Mouse (Mus musculus): ENCODE results near the gene Evl.

The Evl gene

DNA sequence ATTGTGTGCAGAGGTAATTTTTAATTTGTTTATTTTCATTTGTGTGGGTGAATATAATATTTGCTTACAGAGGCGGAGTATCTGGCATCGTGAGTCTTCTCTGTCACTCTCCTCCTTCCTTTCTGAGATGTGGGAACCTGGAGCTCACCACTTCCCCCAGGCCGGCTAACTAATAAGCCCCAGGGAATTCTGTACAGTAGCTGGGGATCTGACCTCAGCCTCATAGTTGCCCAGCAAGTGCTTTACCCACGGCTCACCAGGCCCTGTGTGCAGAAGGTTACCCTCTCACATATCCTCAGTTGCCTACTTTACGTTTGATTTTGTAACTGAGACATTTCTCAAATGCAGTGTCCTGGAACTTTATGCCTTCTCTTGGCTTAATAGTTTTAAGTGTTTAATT, 37.1 kb downstream of the Evl start:
- no peak for DNase-seq

DNA sequence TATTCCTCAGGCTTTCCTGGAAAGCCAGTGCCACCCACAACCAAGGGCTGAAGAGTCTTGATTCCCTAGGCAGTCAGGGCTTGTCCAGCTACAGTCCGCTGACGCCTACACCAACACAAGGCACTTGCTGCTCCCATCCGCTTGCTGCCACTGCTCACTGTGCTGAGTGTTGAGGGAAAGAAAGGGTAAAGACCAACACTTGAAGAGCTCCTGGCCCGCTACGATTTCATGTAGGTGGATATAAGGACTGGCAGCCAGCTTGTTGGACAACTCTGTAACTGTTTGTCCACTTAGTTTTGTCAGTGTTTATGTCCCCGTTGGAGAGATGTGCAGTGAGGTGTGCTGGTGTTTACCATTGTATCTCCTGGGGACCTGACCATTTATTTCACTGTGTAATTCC, 38.3 kb downstream of the Evl start:
- no peak for DNase-seq

DNA sequence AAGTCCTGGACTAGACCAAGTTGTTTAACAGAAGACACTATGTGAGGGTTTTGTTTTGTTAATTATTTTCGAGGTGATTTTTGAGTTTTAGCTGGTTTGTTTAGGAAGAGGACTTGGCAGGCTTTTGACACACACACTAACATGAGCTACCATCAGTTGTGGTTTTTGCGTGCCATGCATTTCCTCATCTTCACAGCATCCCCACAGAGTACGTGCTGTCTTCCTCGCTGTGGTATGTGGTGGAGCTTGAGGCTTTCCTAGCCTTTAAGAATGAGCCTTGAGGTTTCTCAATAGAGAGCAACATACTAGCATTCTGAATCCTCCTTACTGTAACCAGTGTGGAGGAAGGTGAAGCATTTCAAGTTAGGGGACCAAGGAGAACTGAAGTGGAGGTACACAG, 46.3 kb downstream of the Evl start:
- no peak for DNase-seq

DNA sequence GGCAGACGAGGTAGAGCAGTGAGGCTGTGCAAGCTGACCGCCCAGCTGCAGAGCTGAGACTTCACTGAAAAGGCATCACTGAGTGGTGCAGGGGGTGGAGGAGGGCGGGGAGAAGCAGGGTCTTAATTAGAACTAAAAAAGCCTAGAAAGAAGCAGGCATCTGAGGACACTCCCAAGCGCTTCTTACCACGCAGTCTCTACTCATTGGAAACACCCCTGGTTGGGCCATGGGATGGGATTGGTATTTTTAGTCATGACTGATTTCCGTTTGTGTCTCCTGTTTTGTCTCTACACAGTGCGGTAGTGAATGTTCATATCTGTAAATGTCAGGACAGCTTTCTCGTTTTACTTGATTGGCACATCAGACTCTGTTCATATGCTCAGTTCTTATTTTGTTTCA, 46.8 kb downstream of the Evl start:
- DNase-seq: no peak

DNA sequence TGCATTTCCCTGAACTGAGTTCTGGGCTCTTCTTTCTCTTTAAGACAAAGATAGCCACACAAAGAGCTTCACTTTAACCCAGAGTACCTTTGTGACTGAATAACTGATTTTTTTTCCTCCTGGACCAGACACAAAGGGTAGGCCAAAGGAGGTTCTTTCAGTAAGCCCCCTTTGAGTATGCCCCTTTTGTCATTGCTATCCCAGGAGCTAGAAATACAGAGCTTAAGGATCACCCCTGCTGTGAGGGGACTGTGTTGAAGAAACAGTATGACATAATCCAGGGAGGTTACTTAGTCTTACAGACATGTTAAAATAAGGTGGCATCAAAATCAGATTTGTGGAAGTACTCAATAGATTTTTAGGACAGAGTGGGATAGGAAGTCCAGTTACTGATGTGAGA, 50.0 kb downstream of the Evl start:
- peak; percentile 25 for DNase-seq

GRCm38 (mm10) chr12:108605521-108606281, 51.2 kb downstream of the Evl start:
- DNase-seq: peak; percentile 50

- DNase-seq: no peak
These were observed 51.8 kb downstream of the Evl start for GRCm38 (mm10) chr12:108606321-108606720.

- no peak for DNase-seq
These were observed 54.9 kb downstream of the Evl start for GRCm38 (mm10) chr12:108609446-108609845.

- no peak for DNase-seq
These were observed 55.7 kb downstream of the Evl start for GRCm38 (mm10) chr12:108610255-108610654.

- peak; percentile 54 for DNase-seq
These were observed 58.6 kb downstream of the Evl start for GRCm38 (mm10) chr12:108613081-108613480.

DNA sequence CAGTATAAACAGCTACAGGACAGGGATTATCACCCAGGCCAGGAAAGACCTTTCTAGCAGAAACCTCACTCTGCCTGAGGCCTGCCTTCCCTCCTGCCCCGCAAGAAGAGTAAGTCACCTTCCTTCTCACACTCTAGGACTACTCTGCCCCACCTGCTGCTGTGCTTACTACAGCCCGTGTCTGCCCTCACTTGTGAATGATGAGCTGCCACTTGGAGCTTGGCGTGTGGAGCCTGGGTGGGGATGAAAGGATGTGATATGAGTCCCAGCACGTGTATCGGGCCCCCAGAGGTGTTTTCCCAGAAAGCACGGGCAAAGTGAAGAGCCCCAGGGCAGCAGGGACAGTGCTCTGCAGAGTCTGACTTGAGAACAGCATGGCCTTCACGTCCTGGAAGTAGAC, 63.0 kb downstream of the Evl start:
- no peak for DNase-seq

DNA sequence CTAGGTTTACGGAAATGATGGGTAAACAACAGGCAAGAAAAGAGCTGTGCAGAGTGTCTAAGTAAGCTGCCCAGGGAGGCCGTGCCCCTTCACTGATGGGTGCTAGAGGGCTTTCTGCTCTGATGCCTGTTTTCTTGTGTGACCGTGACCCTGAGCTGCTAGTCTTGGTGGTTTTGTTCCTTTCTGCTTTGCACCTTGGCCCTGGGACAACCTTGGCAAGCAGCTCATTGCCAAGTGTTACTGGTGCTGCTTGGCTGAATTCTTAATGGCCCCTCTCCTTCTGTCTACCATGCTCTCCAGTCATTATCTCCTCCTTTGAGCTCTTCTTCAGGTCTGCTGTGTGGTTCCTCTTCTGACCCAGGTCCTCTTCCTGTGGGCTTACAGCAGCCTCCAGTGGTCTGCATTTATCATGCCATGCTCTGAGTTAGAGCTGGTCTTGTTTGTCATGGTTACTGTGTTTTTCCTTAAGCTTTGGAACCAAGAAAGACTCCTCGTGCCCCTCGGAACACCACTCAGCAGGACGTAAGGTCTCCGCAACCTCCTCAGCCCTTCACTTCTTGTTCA, 65.4 kb downstream of the Evl start:
- DNase-seq: no peak

DNA sequence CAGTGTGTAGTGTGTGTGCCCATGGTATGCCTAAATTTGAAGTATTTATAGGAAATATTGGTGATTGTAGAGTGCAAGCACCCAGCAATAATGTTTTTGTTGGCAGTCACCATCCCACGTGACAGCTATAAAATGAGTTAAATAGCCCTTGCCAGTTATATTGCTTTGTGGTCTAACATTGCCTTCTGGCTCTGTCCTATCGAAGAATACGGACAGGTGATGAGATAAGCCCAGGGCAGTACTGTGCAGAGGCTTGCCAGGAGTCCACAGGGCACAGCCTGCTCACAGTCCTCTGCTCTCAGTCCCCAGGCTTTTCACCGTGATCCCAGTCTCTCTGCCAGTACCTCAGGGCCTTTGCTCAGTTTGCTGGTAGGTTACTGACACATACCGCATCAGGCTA, 67.9 kb downstream of the Evl start:
- no peak for DNase-seq

GRCm38 (mm10) chr12:108629556-108629955, 75.0 kb downstream of the Evl start:
- no peak for DNase-seq

- DNase-seq: no peak
These were observed 76.5 kb downstream of the Evl start for GRCm38 (mm10) chr12:108630741-108631688.

DNA sequence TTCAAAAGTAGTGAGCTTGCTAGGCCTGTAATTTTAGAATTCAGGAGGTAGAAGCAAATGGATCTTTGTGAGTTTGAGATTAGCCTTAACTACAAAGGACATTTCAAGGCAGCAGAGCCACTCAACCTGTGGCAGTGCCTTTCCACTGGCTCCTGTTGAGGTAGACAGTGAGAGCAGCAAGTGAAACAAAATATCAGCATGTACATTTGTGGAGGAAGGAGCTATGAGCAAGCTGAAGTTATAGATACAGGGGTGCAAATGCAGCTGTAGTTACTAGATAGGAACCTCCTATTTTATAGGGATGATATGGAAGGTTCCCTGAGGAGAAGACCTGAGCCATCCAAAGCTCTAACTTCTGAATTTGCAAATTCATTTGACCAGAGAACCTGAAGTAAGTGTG, 78.0 kb downstream of the Evl start:
- DNase-seq: no peak

DNA sequence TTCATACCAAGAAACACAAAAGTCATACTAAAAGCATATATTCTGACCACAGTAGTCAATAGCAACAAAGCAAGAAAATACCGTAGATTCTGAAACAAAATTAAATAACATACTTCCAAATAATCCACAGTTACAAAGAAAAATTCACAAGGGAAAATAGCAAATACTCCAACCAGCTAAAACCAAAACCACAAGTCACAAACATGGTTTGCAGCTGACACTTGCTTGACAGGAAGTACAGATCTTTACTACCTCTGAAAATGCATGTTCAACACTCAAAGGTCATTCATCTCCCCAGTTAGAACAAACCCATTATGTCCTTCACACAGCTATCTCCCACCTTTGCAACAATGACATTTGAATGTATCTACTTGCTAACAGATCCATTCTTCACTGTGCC, 79.5 kb downstream of the Evl start:
- no peak for DNase-seq

DNA sequence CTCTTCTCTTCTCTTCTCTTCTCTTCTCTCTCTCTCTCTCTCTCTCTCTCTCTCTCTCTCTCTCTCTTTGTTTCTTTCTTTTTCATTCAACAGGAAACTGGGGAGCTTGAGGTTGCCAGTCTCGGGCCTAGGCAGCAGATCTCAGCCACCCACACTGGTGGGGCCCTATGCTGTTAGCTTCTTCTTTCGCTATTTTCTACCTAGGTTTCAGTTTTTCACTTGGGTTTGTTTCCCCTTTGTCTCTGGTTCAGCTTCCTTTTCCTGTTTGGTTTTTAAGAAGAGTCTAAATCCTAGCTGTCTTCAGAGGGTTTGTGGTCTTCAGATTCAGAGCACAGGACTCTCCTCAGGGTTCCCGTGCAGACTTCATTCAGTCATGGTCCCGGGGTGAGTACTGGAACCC, 81.0 kb downstream of the Evl start:
- DNase-seq: no peak

GRCm38 (mm10) chr12:108637440-108637839, 82.9 kb downstream of the Evl start:
- DNase-seq: no peak

- no peak for DNase-seq
These were observed 84.6 kb downstream of the Evl start for GRCm38 (mm10) chr12:108639126-108639525.

DNA sequence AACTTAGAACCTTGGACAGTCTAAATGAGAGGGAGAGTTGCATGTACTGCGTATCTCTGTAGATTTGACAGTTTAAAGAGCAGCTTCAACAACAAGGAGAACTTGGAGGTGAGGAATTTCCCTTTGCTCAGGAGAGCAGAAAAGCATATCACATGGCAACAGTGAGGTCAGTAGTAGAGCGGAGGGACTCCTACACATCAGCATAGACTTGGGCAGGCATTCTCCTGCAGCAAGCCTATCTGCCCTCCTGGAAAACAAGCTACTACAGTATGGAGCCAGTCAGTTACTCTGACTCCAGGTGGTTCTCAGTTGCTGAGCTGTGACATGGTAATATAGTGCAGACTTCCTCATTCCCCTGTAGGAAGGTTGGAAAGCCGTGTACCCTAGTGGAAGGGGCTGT, 87.5 kb downstream of the Evl start:
- DNase-seq: no peak

GRCm38 (mm10) chr12:108646234-108646633, 91.7 kb downstream of the Evl start:
- no peak for DNase-seq

DNA sequence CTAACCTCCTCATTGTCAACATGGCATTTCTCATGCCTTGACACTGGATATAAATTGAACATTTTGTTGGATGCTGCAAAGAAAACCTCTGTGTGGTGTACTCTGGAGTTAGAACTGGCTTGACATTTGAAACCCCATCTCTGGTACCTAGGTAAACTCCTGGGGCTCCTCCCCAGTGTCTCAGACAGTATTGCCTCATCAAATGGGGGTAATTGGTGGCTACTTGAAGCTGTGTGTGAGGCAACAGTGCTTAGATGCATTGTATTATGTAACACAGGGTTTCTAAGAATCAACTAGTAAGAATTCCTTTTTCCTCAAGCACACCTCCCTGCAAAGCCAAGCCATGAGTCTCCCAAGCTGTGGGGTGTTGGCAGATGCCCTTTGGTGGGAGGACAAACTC, 93.3 kb downstream of the Evl start:
- no peak for DNase-seq
